Mouse (Mus musculus): ENCODE measurements around the gene Cdc42bpg.

- TF ChIP-seq CTCF (IDR thresholded peaks at IDR 0.05; ENCODE audit: low read depth, low read length) (no peak), POLR2A (IDR thresholded peaks at IDR 0.05; ENCODE audit: extremely low read depth, insufficient read depth, low read length) (no peak)
Observed at GRCm38 (mm10) chr19:6318145-6318544, 11.9 kb downstream of the Cdc42bpg start.
